Mouse (Mus musculus) gastrocnemius, postnatal 4 days (tissue): Measurements from ENCODE around the gene Git1. TPM values are rescaled to one million over a fixed set of nuclear protein-coding genes. Genes with fewer than 3 reads are reported as not detected.
A peak's percentile ranks its signal among the peaks of the same experiment; 100 is the strongest.

ENCODE experiments used
- DNase-seq, 2 experiments: peaks; one replicate each; pipeline ENCODE4 v3.0.0; 2021 to 2022; ENCODE audit warnings: low spot score in 2 of 2, mixed read lengths in 2 of 2
- long read RNA-seq, 2 experiments: library from polyadenylated mRNA; stranded (forward); transcript quantifications; one replicate each; pipeline ENCODE4 v2.0.0; 2021
- total RNA-seq, 2 experiments: library from RNA; stranded (reverse); gene quantifications; 2 replicates each; pipeline ENCODE4 v1.2.3; 2021

The Git1 gene
- 10 to 100 TPM; 48.5 to 52.9 TPM for total RNA-seq
- long read RNA-seq, experiment 1, transcript Git1-202 (19 exons, 3,476 nt) = major isoform, 49 of 77 reads
- long read RNA-seq, experiment 1, partial matches to known transcripts = 16 of 77 reads
- long read RNA-seq, experiment 1, other reads (novel, unspliced or antisense) = 11 of 77 reads
- long read RNA-seq, experiment 2, transcript Git1-202 (19 exons, 3,476 nt) = major isoform, 45 of 79 reads
- long read RNA-seq, experiment 2, partial matches to known transcripts = 25 of 79 reads
- long read RNA-seq, experiment 2, other reads (novel, unspliced or antisense) = 8 of 79 reads

DNA sequence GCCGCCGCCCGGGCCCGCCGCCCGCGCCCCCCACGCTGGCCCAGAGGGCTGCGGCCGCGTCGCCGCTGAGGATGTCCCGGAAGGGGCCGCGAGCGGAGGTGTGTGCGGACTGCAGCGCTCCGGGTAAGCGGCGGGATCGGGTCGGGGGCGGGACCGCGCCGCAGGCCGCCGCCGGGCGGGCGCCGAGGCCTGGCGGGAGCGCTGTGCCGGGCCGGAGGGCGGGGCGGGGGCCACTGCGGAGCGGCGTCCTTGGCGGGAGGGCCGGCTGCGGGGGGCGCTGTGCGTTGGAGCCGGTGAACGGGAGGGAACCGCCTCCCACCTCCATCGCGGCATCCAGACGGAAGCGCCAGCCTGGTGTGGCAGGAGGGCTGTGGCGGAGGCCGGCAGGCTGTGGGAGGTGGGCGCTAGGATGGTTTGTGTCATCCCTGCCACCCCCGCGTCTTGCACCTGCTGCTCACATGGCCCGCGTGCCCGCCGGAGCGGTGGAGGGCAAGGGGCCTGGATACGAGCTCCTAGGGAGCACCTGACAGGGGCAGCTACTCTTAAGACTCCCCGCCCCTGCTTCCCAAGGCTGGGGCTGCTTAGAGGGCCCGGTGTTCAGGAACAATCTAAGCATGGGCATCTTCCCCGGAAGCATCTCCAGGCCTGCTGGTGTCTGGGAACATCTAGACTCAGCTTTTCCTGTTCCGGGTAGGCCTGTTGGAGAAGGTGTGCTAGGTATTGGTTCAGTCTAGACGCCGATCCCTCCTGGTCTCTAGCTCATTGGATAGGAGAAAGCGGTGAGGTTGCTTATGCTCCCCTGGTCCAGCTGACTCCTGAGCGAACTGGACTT lies at the start of gene Git1:
Gene Git1 (plus strand): TSS at position 51 of the 832 bp plus-strand sequence.
- DNase-seq = peak; percentile 48 to 67

DNA sequence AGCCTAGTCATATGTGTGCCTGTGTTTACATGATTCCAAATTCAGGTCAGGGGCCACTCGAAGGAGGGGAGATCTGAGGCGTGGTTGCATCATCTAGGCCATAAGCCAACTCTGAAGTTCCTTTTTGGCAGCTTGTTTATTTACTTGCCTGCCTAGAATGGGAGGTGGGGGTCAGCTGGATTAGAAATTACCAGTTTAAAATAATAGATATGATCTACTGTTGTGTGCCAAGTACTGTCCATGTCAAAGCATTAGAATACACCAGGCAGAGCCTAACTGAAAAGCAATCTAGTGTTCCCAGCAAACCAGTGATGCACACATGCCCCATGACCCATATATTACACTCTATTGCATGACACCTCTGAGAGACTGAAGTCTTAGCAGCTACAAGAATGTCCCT lies 48.4 kb upstream of the Git1 start:
- no peak for DNase-seq

DNA sequence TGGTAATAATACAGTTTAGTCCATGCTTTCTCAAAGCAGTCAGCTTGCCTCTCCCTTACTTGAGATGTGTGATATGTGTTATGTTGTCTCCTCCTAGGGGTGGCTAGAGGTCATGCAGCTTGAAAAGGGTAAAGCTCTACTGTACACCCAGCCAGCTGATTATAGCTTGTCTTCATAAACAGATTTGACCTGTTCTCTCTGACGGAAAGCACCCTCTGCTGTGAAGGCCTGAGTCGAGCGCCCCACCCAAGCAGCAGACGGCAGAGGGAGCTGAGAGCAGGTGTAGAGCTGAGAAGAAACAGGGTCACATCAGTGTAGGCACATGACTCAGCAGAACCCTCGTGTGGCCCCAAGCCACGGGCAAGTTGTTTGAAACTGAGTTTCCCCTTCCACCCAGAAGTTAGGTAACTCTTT lies 46.7 kb upstream of the Git1 start:
- DNase-seq = no peak

DNA sequence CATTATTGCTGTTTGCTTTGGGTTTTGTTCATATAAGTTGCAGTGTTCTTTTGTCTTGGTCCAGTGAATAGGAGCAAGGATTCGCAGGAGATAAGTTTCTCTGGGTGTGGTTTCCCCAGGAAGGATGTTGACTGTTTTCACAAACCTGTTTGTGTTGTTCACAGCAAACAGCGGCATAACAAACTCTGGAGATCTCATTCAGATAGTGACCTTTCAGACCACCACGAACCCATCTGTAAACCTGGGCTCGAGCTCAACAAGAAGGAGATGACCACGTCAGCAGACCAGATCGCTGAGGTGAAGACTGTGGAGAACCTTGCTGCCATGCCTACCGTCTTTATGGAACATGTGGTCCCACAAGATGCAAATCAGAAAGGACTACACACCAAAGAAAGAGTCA lies 44.1 kb upstream of the Git1 start:
- DNase-seq = no peak

DNA sequence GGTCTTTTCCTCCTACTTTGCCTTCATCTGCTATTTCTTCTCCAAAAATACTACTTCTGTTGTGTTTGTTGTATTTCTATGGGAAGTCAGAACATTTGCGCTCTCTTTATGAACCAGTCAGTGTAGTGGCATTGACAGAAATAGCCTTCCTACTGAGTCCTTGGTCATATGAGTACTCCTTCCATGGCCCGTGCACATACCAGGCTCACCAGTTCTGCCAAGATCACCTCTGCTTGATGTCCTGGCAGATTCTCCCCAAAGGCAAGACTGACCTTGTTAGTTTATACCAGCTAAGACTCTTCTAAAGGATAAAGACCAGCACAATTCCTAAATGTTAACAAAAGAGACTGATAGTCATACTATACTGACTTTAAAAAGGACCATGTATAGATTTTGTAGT lies 41.7 kb upstream of the Git1 start:
- DNase-seq = no peak

DNA sequence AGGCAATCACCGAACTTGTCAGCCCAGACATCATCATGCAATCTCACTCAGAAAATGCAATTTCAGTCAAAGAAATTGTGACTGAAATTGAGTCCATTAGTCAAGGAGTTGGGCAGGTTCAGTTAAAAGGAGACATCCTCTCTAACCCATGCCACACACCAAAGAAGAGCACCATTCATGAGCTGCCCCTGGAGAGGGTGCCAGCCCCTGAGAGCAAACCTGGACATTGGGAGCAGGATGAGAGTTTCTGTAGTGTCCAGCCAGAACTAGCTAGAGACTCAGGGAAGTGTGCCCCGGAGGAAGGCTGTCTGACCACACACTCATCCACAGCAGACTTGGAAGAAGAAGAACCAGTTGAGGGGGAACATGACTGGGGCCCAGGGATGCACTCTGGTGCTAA lies 40.0 kb upstream of the Git1 start:
- no peak for DNase-seq

DNA sequence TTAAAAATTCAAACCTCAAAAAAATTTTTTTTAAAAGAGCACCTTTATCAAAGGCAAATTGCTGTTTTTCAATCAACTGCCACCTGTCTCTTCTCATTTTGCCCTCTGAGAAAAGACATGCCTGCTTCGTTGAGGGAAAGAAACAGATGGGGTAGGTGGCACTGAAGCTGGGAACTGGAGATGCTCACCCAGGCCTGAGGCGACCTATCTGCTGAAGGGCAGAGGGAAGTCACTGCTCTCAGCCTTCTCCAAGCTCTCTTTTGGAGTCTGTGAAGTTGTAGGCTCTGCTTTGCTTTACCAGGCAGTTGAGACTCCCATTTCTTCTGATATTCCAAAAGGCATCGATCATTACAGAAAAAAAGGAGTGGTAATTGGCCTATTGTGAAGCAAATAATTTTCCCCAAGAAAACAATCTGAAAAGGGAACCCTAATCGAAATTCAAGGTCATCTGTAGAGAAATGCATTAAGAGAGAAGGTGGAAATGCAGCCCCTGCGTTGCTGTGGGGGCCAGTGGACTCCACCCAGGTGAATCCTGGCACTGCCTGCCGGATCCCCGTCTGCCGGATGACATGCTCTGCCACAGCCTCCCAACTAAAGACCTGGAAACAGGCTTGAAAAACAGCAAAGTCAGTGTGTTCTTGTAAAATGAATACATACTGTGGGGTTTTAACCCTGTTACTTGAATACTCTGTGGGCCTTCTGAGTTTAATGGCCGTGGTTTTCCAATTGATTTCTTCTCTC lies 37.4 kb upstream of the Git1 start:
- no peak for DNase-seq

DNA sequence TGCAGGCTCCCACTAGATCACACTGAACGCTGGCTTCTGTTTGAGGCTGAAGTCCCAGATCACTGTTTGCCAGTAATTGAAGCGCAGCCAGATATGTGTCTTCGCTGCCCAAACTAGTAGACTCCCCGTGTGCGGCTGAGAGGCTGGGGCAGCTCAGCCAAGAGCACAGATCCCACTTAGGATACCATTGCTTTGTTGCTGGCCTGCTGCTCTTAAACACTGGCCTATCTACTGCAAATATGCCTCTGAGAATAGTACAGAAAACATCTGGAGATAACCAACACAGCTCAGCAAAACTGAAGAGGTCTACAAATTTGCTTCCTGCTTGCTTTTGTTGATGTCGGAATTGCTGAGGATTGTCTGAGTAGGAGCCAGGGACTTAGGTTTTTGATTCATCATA lies 36.5 kb upstream of the Git1 start:
- DNase-seq = peak in 1 of 2 experiments; percentile 4

DNA sequence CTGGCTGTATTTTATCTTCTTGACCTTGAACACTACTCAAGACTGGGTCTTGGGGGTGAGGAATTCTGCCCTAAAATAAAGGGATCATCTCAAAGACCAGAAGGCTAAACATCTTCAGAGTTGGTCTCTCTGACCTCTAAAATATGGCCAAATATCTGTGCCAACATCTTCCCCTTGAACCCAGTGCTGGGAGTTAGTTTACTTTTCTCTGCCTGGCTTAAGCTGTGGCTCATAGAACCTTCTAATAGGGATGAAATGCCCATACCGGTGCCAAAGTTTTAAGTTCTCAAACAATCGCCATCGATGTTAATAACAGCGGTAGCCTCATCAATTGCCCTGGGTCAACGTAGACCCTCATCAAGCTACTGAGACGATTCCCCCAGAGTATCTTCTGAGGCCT lies 31.5 kb upstream of the Git1 start:
- no peak for DNase-seq

DNA sequence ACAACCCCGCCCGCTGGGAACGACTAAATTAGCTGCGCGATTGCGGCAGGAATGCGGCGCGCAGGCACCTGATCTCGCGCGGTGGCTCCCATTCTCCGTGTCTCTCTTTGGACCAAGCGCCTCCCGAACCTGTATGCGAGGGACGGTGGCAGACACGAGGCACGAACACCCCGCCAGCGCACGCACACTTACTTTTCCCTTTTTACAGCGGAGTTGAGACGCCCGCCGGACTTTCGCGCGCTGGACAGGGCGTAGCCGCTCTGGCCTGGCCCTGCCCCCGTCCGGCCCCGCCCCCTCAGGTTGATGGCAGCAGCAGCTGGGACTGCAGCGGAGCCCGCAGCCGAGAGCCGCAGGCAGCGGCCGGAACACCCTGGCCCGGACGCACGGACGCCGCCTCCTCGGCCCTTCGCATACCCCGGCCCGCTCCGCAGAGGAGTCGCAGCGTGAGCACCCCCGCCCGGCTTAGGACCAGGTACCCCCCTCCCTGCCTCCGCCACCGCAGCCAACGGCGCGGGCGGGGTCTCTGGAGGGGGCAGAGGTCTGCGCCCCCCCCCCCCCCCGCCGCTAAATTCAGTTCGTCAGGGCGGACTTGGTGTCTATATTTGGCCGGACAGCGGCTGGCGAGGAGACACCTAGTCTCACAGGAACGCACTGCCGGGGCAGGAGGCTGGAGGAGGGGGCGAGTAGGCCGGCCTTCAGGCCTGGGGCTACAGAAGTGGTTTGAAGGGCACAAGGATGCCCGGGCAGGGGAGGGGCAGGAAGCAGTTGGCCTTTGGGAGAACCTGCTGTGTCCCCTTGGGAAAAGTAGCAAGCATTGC lies 30.9 kb upstream of the Git1 start, which contains the start of gene Coro6:
Gene Coro6 (plus strand): TSS at position 129 of the 818 bp plus-strand sequence.
- DNase-seq = peak; percentile 75 to 83

DNA sequence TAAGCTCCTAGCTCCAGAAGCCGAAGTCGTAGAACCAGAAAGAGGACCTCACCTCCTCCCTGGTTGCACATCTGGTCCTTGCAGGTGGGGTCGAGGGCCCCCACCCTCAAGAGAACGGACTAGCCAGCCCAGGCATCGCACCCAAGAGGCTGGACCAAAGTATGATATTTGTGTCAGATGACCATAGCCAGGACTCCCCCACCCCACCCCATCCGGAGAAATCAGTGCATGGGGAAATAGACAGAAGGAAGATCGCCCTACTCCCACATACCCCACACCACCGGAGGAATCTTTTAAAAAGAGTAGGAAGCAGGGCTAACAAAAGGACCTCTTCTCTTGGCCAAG lies 30.3 kb upstream of the Git1 start:
- DNase-seq = no peak

DNA sequence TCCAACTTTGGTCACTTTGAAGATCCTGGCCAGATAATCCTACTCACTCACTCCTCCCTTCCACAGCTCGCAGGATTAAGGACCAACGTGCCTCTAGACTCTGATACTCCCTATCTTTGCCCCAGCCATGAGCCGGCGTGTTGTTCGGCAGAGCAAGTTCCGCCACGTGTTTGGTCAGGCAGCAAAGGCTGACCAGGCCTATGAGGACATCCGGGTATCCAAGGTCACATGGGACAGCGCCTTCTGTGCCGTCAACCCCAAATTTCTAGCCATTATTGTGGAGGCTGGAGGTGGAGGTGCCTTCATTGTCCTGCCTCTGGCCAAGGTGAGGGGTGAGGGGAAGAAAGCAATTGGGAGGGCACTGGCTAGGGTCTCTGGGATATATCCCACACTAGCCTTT lies 29.6 kb upstream of the Git1 start:
- DNase-seq = no peak

DNA sequence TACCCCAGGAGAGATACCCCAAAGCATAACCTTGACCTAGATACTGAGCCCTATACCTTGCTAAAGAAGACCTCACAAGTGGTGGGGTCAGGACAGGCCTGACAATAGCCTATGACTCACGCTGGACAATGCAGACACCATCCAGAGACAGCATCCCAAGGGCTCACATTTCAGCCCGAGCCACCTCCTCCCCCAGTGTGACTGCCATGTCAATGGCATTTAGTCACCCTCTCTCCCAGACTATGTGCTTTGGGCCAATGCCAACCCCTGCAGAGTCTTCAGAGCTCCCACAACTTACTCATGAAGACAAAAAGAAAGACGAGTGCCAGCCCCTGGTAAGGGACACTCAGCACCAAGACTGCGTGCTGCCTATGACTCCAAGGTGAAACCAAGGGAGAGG lies 28.7 kb upstream of the Git1 start:
- no peak for DNase-seq

DNA sequence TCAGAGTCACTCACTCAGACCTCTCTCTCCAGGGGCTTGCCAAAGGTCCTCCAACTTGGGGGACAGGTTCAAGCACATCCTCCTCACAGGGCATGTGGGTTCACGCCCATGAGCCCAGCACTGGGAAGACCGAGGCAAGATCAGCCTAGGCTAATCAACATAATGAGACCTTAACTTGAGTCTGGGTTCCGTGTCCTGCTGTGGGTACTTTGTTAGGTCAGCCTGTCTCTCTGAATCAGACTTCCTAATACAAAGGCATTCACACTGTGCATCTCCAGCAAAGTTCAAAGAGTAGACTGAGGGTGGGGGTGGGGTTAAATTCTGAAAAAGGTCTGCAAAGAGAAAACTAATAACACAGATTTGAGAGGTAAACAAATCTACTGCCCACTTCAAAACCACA lies 28.3 kb upstream of the Git1 start:
- DNase-seq = no peak

DNA sequence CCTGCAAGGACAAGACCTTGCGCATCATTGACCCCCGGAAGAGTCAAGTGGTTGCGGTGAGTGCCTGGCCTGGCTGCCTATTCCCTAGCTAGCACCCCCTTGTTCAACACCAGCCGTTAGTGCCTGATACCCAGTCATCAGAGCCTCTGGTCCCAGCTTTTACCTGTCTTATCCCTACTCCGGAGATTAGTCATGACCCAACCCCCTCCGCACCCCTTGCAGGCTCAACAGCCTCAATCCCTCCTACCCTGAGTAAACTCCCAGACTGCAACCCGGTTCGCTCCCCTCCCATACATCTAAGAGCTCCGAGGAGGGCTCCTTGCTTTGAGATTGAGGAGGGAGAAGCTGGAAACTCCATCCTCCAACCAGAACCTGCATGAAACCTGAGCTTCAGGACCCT lies 26.8 kb upstream of the Git1 start:
- DNase-seq = no peak

DNA sequence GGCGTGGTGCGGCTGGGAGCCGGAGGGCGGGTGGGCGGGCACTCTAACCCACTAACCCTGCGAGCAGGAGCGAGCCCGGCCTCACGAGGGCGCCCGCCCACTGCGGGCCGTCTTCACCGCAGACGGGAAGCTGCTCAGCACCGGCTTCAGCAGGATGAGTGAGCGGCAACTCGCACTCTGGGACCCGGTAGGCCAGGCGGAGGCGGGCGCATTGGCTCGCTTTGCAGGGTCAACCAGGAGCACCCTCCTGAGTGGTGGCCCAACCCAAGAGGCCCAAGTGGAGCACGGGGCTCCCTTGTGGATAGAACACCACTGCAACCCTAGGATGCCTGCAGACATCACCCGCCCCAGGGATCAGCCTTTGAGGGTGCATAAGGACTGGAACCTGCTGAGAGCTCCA lies 26.2 kb upstream of the Git1 start:
- DNase-seq = peak in 1 of 2 experiments; percentile 69

DNA sequence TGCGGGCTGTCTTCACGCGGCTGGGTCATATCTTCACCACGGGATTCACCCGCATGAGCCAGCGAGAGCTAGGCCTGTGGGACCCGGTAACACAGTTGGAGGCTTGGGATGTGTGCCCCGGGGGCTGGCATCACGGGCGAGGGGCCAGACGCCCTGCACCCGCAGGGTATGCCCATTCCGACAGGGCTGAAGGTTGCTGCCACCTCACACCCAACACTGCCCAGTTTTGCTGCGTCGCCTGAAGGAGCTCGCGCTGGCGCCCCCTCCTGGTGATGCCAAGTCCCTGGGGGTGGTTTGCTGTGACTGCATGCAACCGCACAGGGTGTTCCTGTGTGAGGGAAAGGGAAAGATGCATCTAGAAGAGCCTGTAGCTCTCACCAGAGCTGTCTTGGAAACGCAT lies 25.6 kb upstream of the Git1 start:
- peak; percentile 73 to 75 for DNase-seq

DNA sequence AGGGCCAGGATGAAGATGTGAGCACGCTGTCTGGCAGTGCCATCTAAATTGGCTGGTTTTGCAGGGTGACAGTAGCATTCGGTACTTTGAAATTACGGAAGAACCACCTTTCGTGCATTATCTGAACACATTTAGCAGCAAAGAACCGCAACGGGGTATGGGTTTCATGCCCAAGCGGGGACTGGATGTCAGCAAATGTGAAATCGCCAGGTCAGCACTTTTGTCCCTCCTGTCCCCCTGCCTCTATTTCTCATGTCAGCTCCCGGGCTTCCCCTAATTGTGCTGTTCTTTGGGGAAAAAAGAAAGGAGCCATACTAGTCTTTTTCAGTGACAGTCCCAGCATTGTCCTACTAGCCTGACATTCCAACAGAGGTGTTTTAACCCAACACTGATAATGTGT lies 25.0 kb upstream of the Git1 start:
- DNase-seq = no peak

DNA sequence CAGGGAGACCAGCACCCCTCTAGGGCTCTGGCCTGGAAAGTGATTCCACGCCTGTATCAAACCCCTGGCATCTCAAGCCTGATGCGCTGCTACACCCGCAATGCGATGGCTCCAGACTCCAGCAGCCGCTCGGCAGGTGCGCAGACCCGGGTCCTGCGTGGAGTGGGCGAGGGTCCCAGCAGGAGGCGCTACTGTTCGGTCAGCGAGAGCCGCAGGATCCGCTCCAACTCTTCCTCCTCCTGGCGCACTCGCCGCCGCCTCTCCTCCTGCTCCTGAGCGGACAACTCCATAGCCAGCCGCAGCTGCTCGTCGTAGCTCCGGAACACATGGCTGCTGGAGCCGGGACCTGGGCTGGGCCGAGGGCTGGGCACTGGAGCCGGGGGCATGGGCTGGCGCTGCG lies 22.0 kb upstream of the Git1 start:
- no peak for DNase-seq

DNA sequence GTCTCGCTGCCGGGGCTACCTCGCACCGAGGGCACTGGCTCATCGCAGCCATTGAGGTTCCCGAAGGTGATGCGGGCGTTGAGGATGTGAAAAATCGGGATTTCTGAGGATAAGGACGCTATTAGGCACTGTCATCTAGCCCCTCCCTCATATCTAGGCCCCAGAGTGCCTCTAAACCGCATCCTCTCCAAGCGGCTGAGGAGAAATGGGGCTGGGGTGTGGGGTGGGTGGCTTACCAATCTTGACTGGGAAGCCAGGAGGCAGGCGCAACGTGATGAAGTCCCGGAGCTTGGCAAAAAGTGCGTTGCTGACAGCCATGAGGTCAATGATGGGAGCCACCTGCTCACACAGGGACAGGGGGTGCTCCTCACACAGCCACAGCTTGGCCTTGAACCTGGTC lies 20.6 kb upstream of the Git1 start:
- no peak for DNase-seq

DNA sequence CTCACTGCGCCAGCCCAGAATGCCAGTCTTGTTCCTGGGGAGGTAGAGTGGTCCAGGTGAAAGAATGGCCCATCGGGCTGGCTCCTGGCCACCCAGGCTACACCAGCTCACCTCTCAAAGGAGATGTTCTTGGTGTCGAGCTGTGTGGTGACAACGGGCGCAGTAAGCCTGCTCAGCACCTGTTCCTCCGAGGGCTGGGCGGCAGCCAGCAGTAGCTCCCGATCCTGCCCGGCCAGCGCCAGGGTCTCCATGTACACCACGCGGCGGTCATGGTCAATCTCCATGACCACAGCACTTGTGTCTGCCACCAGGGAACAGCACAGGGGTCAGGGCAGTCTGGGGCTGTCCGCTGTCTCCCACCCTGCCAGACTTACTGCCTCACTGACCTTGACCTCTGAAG lies 17.1 kb upstream of the Git1 start:
- no peak for DNase-seq
